Mouse (Mus musculus): Measurements from ENCODE around the gene Rcan1. TPM values are rescaled to one million over a fixed set of nuclear protein-coding genes. Genes with fewer than 3 reads are reported as not detected.
"Not testable (repeated sequence)": the region's sequence is repeated elsewhere in the genome, so short reads cannot be mapped to it uniquely, and the experiment has no call there.

Gene Rcan1
- total RNA-seq (2021): 10 to 100 TPM; 49.3 to 53.5 TPM

DNA sequence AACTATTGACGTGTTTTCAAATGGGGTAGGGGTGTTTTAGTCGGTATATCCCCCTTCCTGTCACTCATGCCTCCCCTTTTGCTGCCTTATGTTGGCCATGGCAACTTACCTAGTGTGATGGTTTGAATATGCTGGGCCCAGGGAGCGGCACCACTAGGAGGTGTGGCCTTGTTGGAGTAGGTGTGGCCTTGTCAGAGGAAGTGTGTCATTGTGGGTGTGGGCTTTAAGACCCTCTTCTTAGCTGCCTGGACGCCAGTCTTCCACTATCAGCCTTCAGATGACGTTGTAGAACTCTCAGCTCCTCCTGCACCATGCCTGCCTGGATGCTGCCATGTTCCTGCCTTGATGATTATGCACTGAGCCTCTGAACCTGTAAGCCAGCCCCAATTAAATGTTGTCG, at the start of gene Rcan1:
TSS of gene Rcan1 (minus strand) at position 162 of the 400 bp plus-strand sequence.
- intact Hi-C loops (cut with DNase I): no loop called here
- no peak for DNase-seq (ENCODE audit: extremely low spot score in 1 of 2, low spot score in 2 of 2)

DNA sequence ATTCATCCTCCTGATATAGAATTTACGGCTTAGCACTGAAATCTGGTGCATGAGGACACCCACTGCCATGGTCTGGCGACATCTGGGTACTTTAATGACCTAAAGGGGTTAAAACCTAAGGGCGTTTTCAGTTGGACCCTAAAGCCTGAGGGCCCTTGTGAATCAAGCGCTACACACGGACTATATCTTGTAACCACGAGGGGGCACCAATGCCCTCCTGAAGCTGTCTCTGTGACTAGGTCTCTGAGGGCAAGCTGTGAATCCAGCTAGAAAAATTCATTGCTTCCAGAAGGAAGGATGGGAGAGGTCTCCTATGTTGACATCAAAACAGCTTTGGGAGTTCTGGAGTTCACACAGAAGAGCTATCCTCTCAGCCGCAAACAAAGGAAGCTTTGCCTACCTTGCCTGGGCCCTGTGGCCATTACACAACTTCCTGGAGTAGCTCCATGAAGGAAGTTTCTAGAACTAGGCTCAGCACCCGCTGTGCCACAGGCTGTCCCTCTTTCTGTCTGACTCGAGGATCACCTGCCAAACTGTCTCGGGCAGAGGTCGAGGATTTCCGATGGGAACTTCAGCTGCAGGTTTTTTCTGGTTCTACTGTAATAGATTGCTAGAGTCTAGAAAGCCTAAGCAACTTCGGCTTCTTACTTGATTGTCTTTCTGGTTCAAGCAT, 49.3 kb upstream of the Rcan1 start:
- intact Hi-C loops (cut with DNase I): loop anchor here (10.0 kb wide), 2 partner anchors 935 to 1025 kb away; no protein-coding TSS in a partner anchor
- DNase-seq (ENCODE audit: extremely low spot score in 1 of 2, low spot score in 2 of 2): peak; percentile 17 to 56

DNA sequence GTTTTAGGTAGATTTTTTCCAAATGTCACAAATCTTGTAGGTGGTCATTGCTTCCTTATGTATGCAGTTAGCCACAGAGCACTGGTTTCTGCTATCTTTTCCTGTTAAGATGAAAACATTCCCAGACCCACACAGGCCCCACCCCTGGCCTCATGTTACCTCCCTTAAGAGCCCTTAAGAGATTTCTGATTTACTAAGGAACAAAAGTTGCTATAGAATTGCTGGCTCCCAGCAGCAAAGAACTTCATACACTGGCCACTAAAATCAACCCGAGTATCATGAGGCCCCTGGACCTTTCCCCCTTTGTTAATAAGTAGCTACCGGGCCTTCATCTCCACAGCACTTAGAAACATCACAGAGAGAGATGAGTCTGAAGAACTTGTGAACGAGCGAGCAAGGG, 48.1 kb upstream of the Rcan1 start:
- intact Hi-C loops (cut with DNase I): loop anchor here (10.0 kb wide), 1 partner anchor 936 kb away; no protein-coding TSS in a partner anchor
- no peak for DNase-seq (ENCODE audit: extremely low spot score in 1 of 2, low spot score in 2 of 2)

DNA sequence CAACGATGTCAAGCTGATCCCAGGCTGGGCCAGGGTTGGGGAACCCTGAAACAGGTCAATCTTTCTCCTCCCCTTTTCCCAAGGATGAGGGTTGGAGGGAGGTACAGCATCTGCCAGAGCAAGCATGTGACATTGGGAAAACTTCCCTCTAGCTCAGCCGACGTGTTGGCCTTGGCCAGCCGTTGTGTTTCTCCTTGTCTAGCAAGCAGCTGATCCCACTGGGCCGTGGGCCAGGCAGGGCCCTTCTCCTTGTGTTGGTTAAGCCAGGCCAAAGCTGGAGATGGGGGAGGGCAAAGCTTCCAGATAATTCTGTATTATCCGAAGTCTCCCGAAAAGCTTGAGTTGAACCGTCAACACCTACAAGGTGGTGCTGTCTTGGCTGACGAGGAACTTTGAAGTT, 45.5 kb upstream of the Rcan1 start:
- DNase-seq (ENCODE audit: extremely low spot score in 1 of 2, low spot score in 2 of 2): peak in 1 of 2 experiments; percentile 65
- intact Hi-C loops (cut with DNase I): loop anchor here (10.0 kb wide), 1 partner anchor 939 kb away; no protein-coding TSS in a partner anchor

DNA sequence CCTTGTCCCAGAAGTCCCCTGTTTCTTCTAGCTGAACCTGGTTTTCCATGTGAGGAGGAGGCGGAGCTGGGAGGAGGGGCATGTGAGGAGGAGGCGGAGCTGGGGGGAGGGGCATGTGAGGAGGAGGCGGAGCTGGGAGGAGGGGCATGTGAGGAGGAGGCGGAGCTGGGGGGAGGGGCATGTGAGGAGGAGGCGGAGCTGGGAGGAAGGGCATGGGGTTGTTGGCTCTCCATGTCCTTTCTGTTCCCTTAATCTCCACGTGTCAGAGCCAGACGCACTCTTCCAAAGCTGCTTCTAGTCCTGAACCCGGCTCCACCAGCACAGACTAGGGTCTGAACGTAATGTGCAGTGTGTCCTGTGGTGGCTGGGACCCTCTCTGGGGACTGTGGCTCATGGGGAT, 44.2 kb upstream of the Rcan1 start:
- intact Hi-C loops (cut with DNase I): loop anchor here (10.0 kb wide), 1 partner anchor 940 kb away; no protein-coding TSS in a partner anchor
- DNase-seq (ENCODE audit: extremely low spot score in 1 of 2, low spot score in 2 of 2): not testable (repeated sequence)

DNA sequence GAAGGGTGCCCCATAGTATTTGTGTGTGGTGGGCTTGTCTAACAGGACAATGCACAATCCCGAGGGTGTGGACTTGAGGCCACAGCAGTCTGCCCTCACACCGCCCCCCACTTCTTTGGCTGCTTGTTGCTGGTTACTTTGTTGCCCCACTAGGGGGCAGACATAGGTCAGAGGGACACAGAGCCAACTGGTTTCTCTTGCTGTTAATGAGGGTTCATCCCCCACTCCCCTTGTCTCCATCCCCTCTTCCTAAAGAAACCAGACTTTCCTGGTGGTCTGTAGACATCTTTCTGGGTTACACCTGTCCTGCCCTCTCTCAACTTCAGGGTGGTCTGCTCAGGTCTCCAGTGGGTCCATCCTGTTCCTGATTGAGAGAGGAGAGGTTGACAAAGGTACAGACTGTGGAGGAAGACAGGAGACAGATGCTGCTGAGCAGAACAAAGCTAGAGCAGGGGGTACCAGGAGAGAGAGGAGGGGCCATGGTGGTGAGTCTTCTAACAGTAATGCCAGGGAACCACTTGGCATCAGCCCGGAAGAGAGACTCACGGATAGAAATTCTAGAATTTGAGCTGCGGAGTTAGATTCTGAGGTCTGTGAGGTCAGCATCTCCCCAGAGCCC, 41.2 kb upstream of the Rcan1 start:
- intact Hi-C loops (cut with DNase I): loop anchor here (10.0 kb wide), 1 partner anchor 943 kb away; no protein-coding TSS in a partner anchor
- peak in 1 of 2 experiments; percentile 41 for DNase-seq (ENCODE audit: extremely low spot score in 1 of 2, low spot score in 2 of 2)

DNA sequence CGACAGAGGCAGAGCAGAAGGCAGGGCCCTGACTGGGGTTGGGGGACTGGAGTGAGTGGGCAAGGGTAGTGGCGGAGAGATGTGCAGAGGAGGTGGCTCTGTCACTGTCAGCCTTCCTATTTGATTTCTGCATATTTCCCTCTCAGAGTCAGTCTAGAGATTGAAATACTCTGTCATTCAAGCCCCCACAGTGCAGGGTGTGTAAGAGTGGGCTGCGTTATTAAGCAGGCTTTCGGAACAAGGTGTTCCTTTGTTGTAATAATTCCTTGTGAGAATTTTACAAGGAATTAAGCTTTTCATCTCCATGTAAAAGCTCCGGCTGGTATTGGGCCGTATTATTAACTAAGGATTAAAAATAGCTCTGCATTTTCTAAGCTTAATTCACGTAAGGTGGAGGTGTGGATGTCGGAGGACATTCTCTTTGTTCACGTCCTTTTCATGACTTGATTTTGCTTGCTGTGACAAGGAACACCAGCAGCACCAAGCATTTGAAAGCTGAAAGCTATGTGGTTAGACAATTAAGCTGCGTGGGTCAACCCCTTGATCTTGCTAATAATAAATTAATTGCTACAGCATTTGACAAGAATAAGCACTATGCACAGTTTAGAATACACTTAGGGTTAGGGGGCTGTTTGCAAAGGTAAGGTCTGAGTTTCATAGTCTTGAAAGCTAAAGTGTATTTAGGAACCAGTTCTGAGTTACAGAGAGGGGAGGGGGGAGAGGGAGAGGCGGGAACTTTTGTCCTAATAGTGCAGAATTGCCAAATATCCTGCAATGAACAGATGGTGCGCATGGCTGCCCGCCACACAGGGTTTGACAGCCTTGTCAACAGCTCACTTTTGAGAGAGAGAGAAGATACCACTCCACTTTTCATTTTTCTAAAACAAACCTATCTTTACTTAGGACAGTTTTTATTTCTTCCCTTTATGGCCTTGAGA, 40.4 kb upstream of the Rcan1 start:
- intact Hi-C loops (cut with DNase I): loop anchor here (10.0 kb wide), 1 partner anchor 944 kb away; no protein-coding TSS in a partner anchor
- DNase-seq (ENCODE audit: extremely low spot score in 1 of 2, low spot score in 2 of 2): no peak

DNA sequence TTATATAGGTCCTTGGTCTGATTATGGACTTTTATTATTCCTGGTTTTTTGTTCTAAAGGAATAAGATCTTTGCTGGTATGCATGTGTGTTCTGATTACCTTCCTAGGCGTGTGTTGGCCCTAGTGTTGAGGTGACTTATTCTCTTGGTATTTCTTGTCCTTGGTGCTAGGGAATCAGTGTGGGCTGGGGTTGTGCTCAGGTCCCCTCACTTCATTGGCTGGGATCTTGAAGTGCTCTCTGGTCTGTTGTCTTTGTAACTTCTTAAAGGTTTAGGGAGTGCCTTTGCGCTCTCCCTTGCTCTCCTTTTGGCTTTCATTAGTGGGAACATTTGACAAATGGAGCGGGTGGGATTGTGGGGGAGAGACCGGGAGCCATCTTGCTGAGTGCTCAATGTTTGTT, 36.9 kb upstream of the Rcan1 start:
- no peak for DNase-seq (ENCODE audit: extremely low spot score in 1 of 2, low spot score in 2 of 2)
- intact Hi-C loops (cut with DNase I): no loop called here

DNA sequence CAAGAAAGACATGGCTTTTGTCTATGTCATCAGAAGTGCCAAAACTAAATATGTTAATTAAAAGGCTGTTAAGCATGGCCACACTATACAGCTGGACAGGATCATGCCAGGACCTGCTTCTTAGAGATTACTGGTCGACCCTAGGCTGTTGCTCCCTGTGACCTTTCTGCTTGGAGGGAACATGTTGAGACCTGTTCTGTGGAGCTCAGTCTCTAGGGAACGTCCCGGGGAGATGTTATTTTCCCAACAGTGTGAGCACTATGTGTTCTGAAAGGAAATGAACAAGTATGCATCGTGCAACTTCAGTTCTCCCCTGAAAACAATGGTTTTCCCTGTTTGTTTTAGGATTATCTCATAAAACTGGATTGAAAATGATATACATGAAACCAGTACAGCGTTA, 32.4 kb upstream of the Rcan1 start:
- DNase-seq (ENCODE audit: extremely low spot score in 1 of 2, low spot score in 2 of 2): no peak
- intact Hi-C loops (cut with DNase I): no loop called here

DNA sequence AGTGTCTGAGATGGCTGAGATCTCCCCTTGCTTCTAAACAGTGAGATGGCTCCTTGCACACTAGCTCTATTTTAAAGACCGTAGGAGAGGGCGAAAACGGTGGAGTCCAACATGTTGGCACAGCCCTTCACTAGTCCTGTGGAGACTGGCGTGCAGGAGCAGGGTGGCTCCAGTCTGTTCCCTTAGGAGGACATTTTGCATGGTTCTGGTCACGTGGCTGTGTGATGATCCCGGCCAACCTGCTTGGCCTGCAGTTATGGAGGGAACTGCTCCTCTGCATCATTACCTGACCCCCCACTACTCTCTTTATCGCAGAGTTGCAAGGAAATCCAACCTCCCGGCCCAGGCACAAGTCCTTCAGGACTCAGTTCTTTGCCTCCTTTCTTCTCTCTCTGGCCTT, 29.9 kb upstream of the Rcan1 start:
- intact Hi-C loops (cut with DNase I): no loop called here
- no peak for DNase-seq (ENCODE audit: extremely low spot score in 1 of 2, low spot score in 2 of 2)

DNA sequence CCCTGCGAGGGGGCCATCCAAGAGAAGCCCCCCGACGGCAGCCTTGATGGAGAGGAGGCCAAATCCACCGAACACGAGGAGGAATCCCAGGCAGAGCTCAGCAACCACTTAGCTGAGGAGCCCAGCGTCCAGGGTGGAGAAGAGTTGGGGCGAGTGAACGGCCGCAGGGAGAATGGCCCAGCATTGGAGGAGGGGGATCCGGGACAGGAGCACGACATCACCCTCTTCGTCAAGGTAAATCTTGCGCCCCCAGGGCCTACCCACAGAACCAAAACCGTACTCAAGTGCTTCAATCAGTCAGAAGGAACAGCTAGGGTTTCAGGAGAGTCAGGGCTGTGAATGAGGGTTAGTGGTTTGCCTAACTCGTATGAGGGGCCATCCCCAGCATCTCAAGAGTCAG, 28.7 kb upstream of the Rcan1 start:
- intact Hi-C loops (cut with DNase I): no loop called here
- no peak for DNase-seq (ENCODE audit: extremely low spot score in 1 of 2, low spot score in 2 of 2)

DNA sequence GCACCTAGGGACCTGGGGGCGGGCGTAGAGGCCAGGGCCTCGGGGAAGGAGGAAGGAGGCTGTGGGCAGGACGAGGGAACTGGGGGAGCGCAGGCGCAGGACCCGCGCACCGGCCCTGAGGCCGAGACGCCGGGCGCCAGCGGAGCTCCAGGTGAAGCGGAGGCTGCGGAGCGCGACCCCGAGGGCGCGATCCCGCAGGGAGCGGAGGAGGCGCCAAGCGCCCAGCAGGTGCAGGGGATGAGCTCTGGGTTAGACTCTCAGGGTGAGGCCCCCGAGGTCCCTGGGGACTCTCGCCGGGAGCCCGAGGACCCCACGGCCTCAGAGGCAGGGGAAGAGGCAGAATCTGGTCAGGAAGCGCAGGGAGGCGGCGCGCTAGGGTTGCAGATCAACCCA, 27.9 kb upstream of the Rcan1 start:
- DNase-seq (ENCODE audit: extremely low spot score in 1 of 2, low spot score in 2 of 2): peak in 1 of 2 experiments; percentile 25
- intact Hi-C loops (cut with DNase I): no loop called here

DNA sequence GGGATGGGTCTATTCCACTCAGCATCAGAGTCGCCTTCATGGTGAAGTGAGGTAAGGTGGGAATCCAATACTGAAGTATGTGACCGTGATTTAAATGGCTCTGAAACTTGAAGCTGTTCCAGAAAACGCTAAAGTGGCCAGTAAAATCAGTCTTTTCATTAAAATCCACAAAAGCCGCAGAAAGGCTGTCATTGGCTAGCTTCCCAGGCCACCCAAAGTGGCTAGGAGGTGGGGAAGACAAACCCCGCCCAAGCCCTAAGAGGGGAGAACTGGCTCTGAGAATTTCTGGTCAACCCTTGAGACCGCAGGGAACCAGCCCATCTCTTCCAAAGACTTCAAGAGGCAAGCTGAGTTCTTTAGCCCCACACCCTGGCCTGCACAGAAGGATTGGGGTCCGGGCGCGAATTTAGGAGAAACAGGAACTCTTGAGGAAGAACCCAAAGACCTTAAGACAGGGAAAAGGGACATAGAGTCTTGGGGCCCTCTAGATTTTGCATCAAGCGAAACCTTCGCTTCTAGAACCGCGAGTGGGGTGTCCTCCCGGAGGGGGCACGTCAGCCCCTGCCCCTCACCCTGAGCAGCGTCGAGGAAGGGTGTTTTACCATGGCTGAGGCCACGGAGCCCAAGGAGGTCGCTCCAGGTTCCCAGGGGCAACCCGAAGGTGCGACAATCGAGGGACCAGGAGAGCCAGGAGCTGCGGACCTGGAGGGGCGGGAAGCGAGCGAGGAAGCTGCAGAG, 27.4 kb upstream of the Rcan1 start:
- intact Hi-C loops (cut with DNase I): no loop called here
- peak in 1 of 2 experiments; percentile 30 for DNase-seq (ENCODE audit: extremely low spot score in 1 of 2, low spot score in 2 of 2)

DNA sequence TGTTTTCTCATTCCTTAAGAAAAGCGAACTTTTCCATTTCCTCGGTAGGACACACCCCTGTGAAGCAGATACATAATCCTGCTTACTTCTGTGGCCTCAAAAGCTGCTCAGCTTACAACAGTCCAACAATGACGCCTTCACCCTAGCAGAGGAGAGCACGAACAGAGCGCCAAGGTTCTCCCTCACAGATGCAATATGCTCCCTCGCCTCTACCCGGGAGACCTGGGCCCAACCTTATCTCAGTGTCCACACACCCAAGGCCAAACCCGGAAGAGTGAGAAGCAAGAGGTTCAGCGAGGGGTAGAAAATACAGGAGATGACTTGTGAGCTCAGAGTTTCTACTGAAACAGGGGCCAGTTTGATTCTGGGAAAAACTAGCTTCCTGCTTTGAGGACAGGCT, 18.7 kb upstream of the Rcan1 start:
- intact Hi-C loops (cut with DNase I): no loop called here
- DNase-seq (ENCODE audit: extremely low spot score in 1 of 2, low spot score in 2 of 2): no peak

DNA sequence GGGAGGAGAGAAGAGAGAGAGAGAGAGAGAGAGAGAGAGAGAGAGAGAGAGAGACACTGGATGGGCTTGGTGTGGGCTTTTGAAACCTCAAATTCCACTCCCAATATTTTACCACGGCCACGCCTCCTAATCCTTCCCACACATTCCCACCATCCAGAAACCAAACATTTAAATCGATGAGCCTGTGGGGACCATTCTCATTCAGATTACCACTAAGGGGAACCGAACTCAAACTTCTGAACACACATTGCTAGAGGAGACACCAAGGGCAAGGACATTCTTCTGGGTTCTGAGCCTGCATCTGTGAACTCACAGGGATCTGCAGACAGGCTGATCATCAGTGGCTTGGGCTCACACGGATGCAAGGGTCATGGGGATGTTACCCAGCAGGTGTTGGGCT, 17.8 kb upstream of the Rcan1 start:
- intact Hi-C loops (cut with DNase I): no loop called here
- DNase-seq (ENCODE audit: extremely low spot score in 1 of 2, low spot score in 2 of 2): no peak

DNA sequence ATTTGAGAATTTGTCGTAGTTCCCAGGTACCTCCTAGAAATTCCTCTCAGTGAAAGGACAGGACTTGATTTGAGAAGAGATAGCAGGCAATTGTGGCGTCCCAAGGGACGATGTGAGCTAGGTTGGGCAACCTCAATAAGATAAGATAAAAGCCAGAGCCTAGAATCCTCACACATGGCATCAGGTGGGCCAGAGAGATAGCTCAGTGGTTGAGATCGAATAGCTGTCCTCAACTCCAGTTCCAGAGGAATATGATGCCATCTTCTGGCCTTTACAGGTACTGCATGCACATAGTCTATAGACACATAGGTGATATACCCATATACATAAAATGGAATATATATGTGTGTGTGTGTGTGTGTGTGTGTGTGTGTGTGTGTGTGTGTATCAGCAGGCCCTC, 16.8 kb upstream of the Rcan1 start:
- no peak for DNase-seq (ENCODE audit: extremely low spot score in 1 of 2, low spot score in 2 of 2)
- intact Hi-C loops (cut with DNase I): no loop called here

DNA sequence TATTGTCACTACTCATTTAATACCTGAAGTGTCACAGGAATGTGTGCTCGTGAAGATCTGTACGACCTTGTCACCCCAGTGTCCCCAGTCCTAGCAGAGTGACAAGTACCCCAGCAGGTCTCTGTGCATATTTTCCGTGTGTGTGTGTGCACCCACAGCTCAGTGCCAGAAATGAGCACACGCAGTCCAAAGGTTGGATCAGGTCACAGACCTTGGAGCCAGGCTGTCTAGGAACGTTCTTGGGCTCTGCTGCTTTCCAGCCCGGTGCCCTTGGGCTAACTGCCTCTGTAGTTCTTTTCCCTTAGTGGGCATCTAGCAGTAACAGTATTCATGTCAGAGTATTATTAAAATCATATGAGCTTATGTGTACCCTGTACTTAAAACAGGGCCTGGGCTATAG, 16.4 kb upstream of the Rcan1 start:
- DNase-seq (ENCODE audit: extremely low spot score in 1 of 2, low spot score in 2 of 2): no peak
- intact Hi-C loops (cut with DNase I): no loop called here

DNA sequence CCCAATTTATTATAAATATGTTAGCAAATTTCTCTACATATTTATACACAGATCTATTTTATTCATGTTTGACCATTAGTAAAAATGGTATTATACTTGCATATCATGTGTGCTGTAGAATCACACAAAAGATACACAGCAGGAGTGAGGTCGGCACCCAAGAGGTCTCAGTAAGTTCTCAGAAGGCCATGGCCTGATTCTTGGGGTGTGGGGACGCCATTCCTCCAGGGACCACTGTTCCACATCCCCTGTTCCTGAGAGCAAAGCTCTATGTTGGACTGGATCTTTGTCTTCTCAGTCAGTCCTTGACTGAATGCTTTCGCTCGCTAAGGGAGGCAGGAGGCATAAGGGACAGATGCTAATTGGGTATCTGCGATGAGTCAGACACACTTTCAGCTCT, 14.8 kb upstream of the Rcan1 start, which contains the start of gene Clic6:
TSS of gene Clic6 (plus strand) at position 301 of the 400 bp plus-strand sequence.
- intact Hi-C loops (cut with DNase I): no loop called here

More for the DNA sequence above, 14.8 kb upstream of the Rcan1 start, which contains the start of gene Clic6:
- no peak for DNase-seq (ENCODE audit: extremely low spot score in 1 of 2, low spot score in 2 of 2)

All from left cerebral cortex, postnatal 10 days (tissue).